Mouse (Mus musculus): Measurements from ENCODE around the gene Hdac8. TPM values are rescaled to one million over a fixed set of nuclear protein-coding genes. Genes with fewer than 3 reads are reported as not detected.

The Hdac8 gene
- polyA plus RNA-seq, 1 experiment = 1.5 TPM

GRCm38 (mm10) chrX:102383151-102383550 lies 122.0 kb downstream of the Hdac8 start:
- Histone ChIP-seq H3K36me3 (ENCODE audit: control insufficient read depth, insufficient read depth, low read length) (no peaks in the 10 kb centered on the region), H3K27ac (ENCODE audit: insufficient read depth, low read depth, low read length) (no peak overlapping the region), H3K27me3 (ENCODE audit: control insufficient read depth, insufficient read depth, low read length) (no peaks in the 10 kb centered on the region), H3K4me1 (ENCODE audit: control insufficient read depth, insufficient read depth, insufficient read length, low read length) (no peaks in the 10 kb centered on the region), H3K4me3 (ENCODE audit: low read depth, low read length) (no peak overlapping the region)
- TF ChIP-seq CTCF (IDR thresholded peaks at IDR 0.05; ENCODE audit: extremely low read depth, insufficient read length, insufficient replicate concordance, low read depth, low read length) = no peak
- no peak for TF ChIP-seq POLR2A (IDR thresholded peaks at IDR 0.05; ENCODE audit: low read depth, low read length)
- WGBS = 72% methylated on average over 7 of the region's 7 CpGs

GRCm38 (mm10) chrX:102366510-102366909 lies 138.6 kb downstream of the Hdac8 start:
- Histone ChIP-seq H3K4me3 (ENCODE audit: low read depth, low read length) (no peak overlapping the region), H3K36me3 (ENCODE audit: control insufficient read depth, insufficient read depth, low read length) (no peaks in the 10 kb centered on the region), H3K4me1 (ENCODE audit: control insufficient read depth, insufficient read depth, insufficient read length, low read length) (no peaks in the 10 kb centered on the region), H3K27me3 (ENCODE audit: control insufficient read depth, insufficient read depth, low read length) (no peaks in the 10 kb centered on the region), H3K27ac (ENCODE audit: insufficient read depth, low read depth, low read length) (no peak overlapping the region)
- no peak for TF ChIP-seq CTCF (IDR thresholded peaks at IDR 0.05; ENCODE audit: extremely low read depth, insufficient read length, insufficient replicate concordance, low read depth, low read length)
- no peak for TF ChIP-seq POLR2A (IDR thresholded peaks at IDR 0.05; ENCODE audit: low read depth, low read length)
- 86% methylated on average over 3 of the region's 3 CpGs for WGBS

GRCm38 (mm10) chrX:102362244-102362643 lies 142.9 kb downstream of the Hdac8 start:
- no peaks in the 10 kb centered on the region for H3K36me3 ChIP-seq (ENCODE audit: control insufficient read depth, insufficient read depth, low read length)
- H3K4me1 ChIP-seq (ENCODE audit: control insufficient read depth, insufficient read depth, insufficient read length, low read length) = no peaks in the 10 kb centered on the region
- TF ChIP-seq CTCF (IDR thresholded peaks at IDR 0.05; ENCODE audit: extremely low read depth, insufficient read length, insufficient replicate concordance, low read depth, low read length) (no peak), POLR2A (IDR thresholded peaks at IDR 0.05; ENCODE audit: low read depth, low read length) (no peak)
- H3K27ac ChIP-seq (ENCODE audit: insufficient read depth, low read depth, low read length) = no peak overlapping the region
- WGBS = 90% methylated on average over 2 of the region's 2 CpGs
- H3K27me3 ChIP-seq (ENCODE audit: control insufficient read depth, insufficient read depth, low read length) = no peaks in the 10 kb centered on the region
- H3K4me3 ChIP-seq (ENCODE audit: low read depth, low read length) = no peak overlapping the region

- TF ChIP-seq POLR2A (IDR thresholded peaks at IDR 0.05; ENCODE audit: low read depth, low read length) = no peak
- TF ChIP-seq CTCF (IDR thresholded peaks at IDR 0.05; ENCODE audit: extremely low read depth, insufficient read length, insufficient replicate concordance, low read depth, low read length) = no peak
- no peaks in the 10 kb centered on the region for H3K27me3 ChIP-seq (ENCODE audit: control insufficient read depth, insufficient read depth, low read length)
- no peaks in the 10 kb centered on the region for H3K36me3 ChIP-seq (ENCODE audit: control insufficient read depth, insufficient read depth, low read length)
- WGBS = 83% methylated on average over 3 of the region's 3 CpGs
- no peak overlapping the region for H3K27ac ChIP-seq (ENCODE audit: insufficient read depth, low read depth, low read length)
- H3K4me1 ChIP-seq (ENCODE audit: control insufficient read depth, insufficient read depth, insufficient read length, low read length) = no peaks in the 10 kb centered on the region
- no peak overlapping the region for H3K4me3 ChIP-seq (ENCODE audit: low read depth, low read length)
Observed at GRCm38 (mm10) chrX:102353412-102353811, 151.7 kb downstream of the Hdac8 start.

GRCm38 (mm10) chrX:102349843-102350731 lies 155.1 kb downstream of the Hdac8 start:
- Histone ChIP-seq H3K27ac (ENCODE audit: insufficient read depth, low read depth, low read length) (no peak overlapping the region), H3K27me3 (ENCODE audit: control insufficient read depth, insufficient read depth, low read length) (no peaks in the 10 kb centered on the region), H3K36me3 (ENCODE audit: control insufficient read depth, insufficient read depth, low read length) (no peaks in the 10 kb centered on the region), H3K4me1 (ENCODE audit: control insufficient read depth, insufficient read depth, insufficient read length, low read length) (no peaks in the 10 kb centered on the region), H3K4me3 (ENCODE audit: low read depth, low read length) (no peak overlapping the region)
- no peak for TF ChIP-seq POLR2A (IDR thresholded peaks at IDR 0.05; ENCODE audit: low read depth, low read length)
- TF ChIP-seq CTCF (IDR thresholded peaks at IDR 0.05; ENCODE audit: extremely low read depth, insufficient read length, insufficient replicate concordance, low read depth, low read length) = no peak
- WGBS = 70% methylated on average over 14 of the region's 14 CpGs

- 77% methylated on average over 9 of the region's 9 CpGs for WGBS
- no peak overlapping the region for H3K4me3 ChIP-seq (ENCODE audit: low read depth, low read length)
- H3K27me3 ChIP-seq (ENCODE audit: control insufficient read depth, insufficient read depth, low read length) = no peaks in the 10 kb centered on the region
- H3K4me1 ChIP-seq (ENCODE audit: control insufficient read depth, insufficient read depth, insufficient read length, low read length) = no peaks in the 10 kb centered on the region
- no peak overlapping the region for H3K27ac ChIP-seq (ENCODE audit: insufficient read depth, low read depth, low read length)
- H3K36me3 ChIP-seq (ENCODE audit: control insufficient read depth, insufficient read depth, low read length) = no peaks in the 10 kb centered on the region
- TF ChIP-seq POLR2A (IDR thresholded peaks at IDR 0.05; ENCODE audit: low read depth, low read length) (no peak), CTCF (IDR thresholded peaks at IDR 0.05; ENCODE audit: extremely low read depth, insufficient read length, insufficient replicate concordance, low read depth, low read length) (no peak)
Observed at GRCm38 (mm10) chrX:102348886-102349486, 156.2 kb downstream of the Hdac8 start.

- no peak overlapping the region for H3K4me3 ChIP-seq (ENCODE audit: low read depth, low read length)
- no peak for TF ChIP-seq CTCF (IDR thresholded peaks at IDR 0.05; ENCODE audit: extremely low read depth, insufficient read length, insufficient replicate concordance, low read depth, low read length)
- no peak for TF ChIP-seq POLR2A (IDR thresholded peaks at IDR 0.05; ENCODE audit: low read depth, low read length)
- no peak overlapping the region for H3K27ac ChIP-seq (ENCODE audit: insufficient read depth, low read depth, low read length)
- H3K27me3 ChIP-seq (ENCODE audit: control insufficient read depth, insufficient read depth, low read length) = no peaks in the 10 kb centered on the region
- no peaks in the 10 kb centered on the region for H3K36me3 ChIP-seq (ENCODE audit: control insufficient read depth, insufficient read depth, low read length)
- 74% methylated on average over 4 of the region's 4 CpGs for WGBS
- no peaks in the 10 kb centered on the region for H3K4me1 ChIP-seq (ENCODE audit: control insufficient read depth, insufficient read depth, insufficient read length, low read length)
Observed at GRCm38 (mm10) chrX:102341688-102342087, 163.5 kb downstream of the Hdac8 start.

Data from small intestine, adult 2 months (tissue).